Mouse (Mus musculus) heart, embryonic 14.5 days (tissue): ENCODE measurements around the gene Lfng. TPM values are rescaled to one million over a fixed set of nuclear protein-coding genes. Genes with fewer than 3 reads are reported as not detected.

Experiments
- ATAC-seq: fragments of 200-750 bp; cut with Nextera tagmentation; 2 replicates; pipeline ENCODE4 v1.8.0; 2017; ENCODE audit warnings: low read depth, moderate TSS enrichment; ENCODE audit not compliant: insufficient number of reproducible peaks, insufficient read depth, low FRiP score
- H3K27ac ChIP-seq, 2 experiments: fragments of 200-500 bp in 1 of 2; fragments of 300-500 bp in 1 of 2; sonication (generic) in 1 of 2; replicated peaks in 1 of 2; 2 replicates each; pipeline ENCODE4 v1.5.1; 2012 to 2014; ENCODE audit warnings: low read depth in 2 of 2, low read length in 2 of 2, control low read depth in 1 of 2, mild to moderate bottlenecking in 1 of 2, mixed read lengths in 1 of 2; ENCODE audit not compliant: control insufficient read depth in 1 of 2, insufficient read depth in 1 of 2
- H3K27me3 ChIP-seq: fragments of 300-500 bp; sonication (generic); 2 replicates; pipeline ENCODE4 v1.6.1; 2014; ENCODE audit warnings: mild to moderate bottlenecking, low read length, control low read depth; ENCODE audit not compliant: control insufficient read depth, insufficient read depth
- H3K36me3 ChIP-seq: fragments of 300-500 bp; sonication (generic); 2 replicates; pipeline ENCODE4 v1.6.1; 2014; ENCODE audit warnings: mild to moderate bottlenecking, control low read depth, low read length, mixed read lengths; ENCODE audit not compliant: control insufficient read depth, insufficient read depth
- H3K4me1 ChIP-seq, 2 experiments: fragments of 200-500 bp in 1 of 2; fragments of 300-500 bp in 1 of 2; sonication (generic) in 1 of 2; 2 replicates each; pipeline ENCODE4 v1.6.1; 2012 to 2014; ENCODE audit warnings: low read length in 2 of 2, control low read depth in 1 of 2, mixed read lengths in 1 of 2; ENCODE audit not compliant: control insufficient read depth in 2 of 2, insufficient read depth in 2 of 2
- H3K4me2 ChIP-seq: fragments of 300-500 bp; sonication (generic); 2 replicates; pipeline ENCODE4 v1.6.1; 2014; ENCODE audit warnings: mild to moderate bottlenecking, low read length
- H3K4me3 ChIP-seq, 2 experiments: fragments of 200-500 bp in 1 of 2; fragments of 300-500 bp in 1 of 2; sonication (generic) in 1 of 2; 2 replicates each; pipeline ENCODE4 v1.5.1; 2012 to 2014; ENCODE audit warnings: low read length in 2 of 2, mild to moderate bottlenecking in 2 of 2, control low read depth in 1 of 2, low read depth in 1 of 2, moderate library complexity in 1 of 2; ENCODE audit not compliant: control insufficient read depth in 1 of 2, insufficient read depth in 1 of 2
- H3K9ac ChIP-seq: fragments of 300-500 bp; sonication (generic); 2 replicates; pipeline ENCODE4 v1.6.1; 2014; ENCODE audit warnings: mild to moderate bottlenecking, low read length
- H3K9me3 ChIP-seq: fragments of 300-500 bp; sonication (generic); 2 replicates; pipeline ENCODE4 v1.6.1; 2016; ENCODE audit warnings: low read length, control low read depth; ENCODE audit not compliant: control insufficient read depth
- WGBS: fragments of 180-500 bp; shearing (Covaris S2); extraction: QIAGEN DNeasy Blood & Tissue Kit; methylation state at CpG from one replicate; pipeline ENCODE4 v1.1.7; 2014; 5-methylcytosine and 5-hydroxymethylcytosine counted together
- polyA plus RNA-seq: library from polyadenylated mRNA; unstranded; fragments of >200 nt; fragmentation: Nextera tagmentation; extraction: Ambion mirVana; gene quantifications from 2 replicates; pipeline ENCODE4 v1.2.1, GENCODE M21; 2014

The Lfng gene
- polyA plus RNA-seq, 1 experiment from 2014 or later = 6.4 TPM

GRCm38 (mm10) chr5:140594846-140595245, 12.3 kb upstream of the Lfng start:
- Histone ChIP-seq H3K27me3 (0 out of 2 replicates have a peak, but pooled peaks cover 5% of the 10 kb centered on the region), H3K9me3 (no peaks in the 10 kb centered on the region), H3K4me2 (no peak overlapping the region), H3K27ac (no peak overlapping the region), H3K4me3 (no peak overlapping the region), H3K36me3 (no peaks in the 10 kb centered on the region), H3K9ac (no peak overlapping the region), H3K4me1 (peaks cover 5 to 6% of the 10 kb centered on the region in 2 experiments; a peak in 2 of 4 replicates)
- 73% methylated on average over 5 of the region's 5 CpGs for WGBS
- no peak for ATAC-seq

- Histone ChIP-seq H3K4me3 (no peak overlapping the region), H3K9me3 (no peaks in the 10 kb centered on the region), H3K27me3 (peaks cover 7% of the 10 kb centered on the region; the same call in 1 of the 2 replicates), H3K9ac (no peak overlapping the region), H3K4me2 (no peak overlapping the region), H3K36me3 (no peaks in the 10 kb centered on the region), H3K4me1 (peaks cover 5 to 6% of the 10 kb centered on the region in 2 experiments; a peak in 2 of 4 replicates), H3K27ac (no peak overlapping the region)
- 55% methylated on average over 3 of the region's 3 CpGs for WGBS
- ATAC-seq = no peak
These were observed 10.7 kb upstream of the Lfng start for GRCm38 (mm10) chr5:140596426-140596825.

- Histone ChIP-seq H3K9me3 (no peaks in the 10 kb centered on the region), H3K4me1 (peaks cover 5 to 6% of the 10 kb centered on the region in 2 experiments; a peak in 2 of 4 replicates), H3K27me3 (peaks cover 7% of the 10 kb centered on the region; the same call in 1 of the 2 replicates), H3K36me3 (no peaks in the 10 kb centered on the region), H3K4me2 (no peak overlapping the region), H3K9ac (no peak overlapping the region), H3K4me3 (no peak overlapping the region), H3K27ac (no peak overlapping the region)
- WGBS = 45% methylated on average over 18 of the region's 18 CpGs
- no peak; the same call in 1 of the 2 replicates for ATAC-seq
These were observed 10.1 kb upstream of the Lfng start for GRCm38 (mm10) chr5:140596927-140597588.

GRCm38 (mm10) chr5:140597787-140598186, 9.3 kb upstream of the Lfng start:
- Histone ChIP-seq H3K9me3 (no peaks in the 10 kb centered on the region), H3K27me3 (peaks cover 7% of the 10 kb centered on the region; the same call in 1 of the 2 replicates), H3K9ac (no peak overlapping the region), H3K4me3 (no peak overlapping the region), H3K4me1 (peaks cover 5 to 6% of the 10 kb centered on the region in 2 experiments; a peak in 2 of 4 replicates), H3K36me3 (no peaks in the 10 kb centered on the region), H3K27ac (no peak overlapping the region), H3K4me2 (no peak overlapping the region)
- no peak for ATAC-seq
- WGBS = 69% methylated on average over 4 of the region's 4 CpGs

GRCm38 (mm10) chr5:140599939-140600338, 7.2 kb upstream of the Lfng start:
- Histone ChIP-seq H3K9ac (no peak overlapping the region), H3K36me3 (no peaks in the 10 kb centered on the region), H3K4me3 (no peak overlapping the region), H3K9me3 (no peaks in the 10 kb centered on the region), H3K27ac (no peak overlapping the region), H3K4me2 (no peak overlapping the region), H3K4me1 (peaks cover 5 to 6% of the 10 kb centered on the region in 2 experiments; a peak in 2 of 4 replicates), H3K27me3 (peaks cover 13% of the 10 kb centered on the region)
- 69% methylated on average over 5 of the region's 5 CpGs for WGBS
- ATAC-seq = no peak

GRCm38 (mm10) chr5:140601712-140602111, 5.4 kb upstream of the Lfng start:
- H3K36me3 ChIP-seq = no peaks in the 10 kb centered on the region
- H3K27me3 ChIP-seq = peaks cover 31% of the 10 kb centered on the region
- no peaks in the 10 kb centered on the region for H3K9me3 ChIP-seq
- no peak overlapping the region for H3K9ac ChIP-seq
- H3K4me3 ChIP-seq = no peak overlapping the region
- 69% methylated on average over 12 of the region's 12 CpGs for WGBS
- no peak for ATAC-seq
- no peak overlapping the region for H3K27ac ChIP-seq
- H3K4me1 ChIP-seq = peaks cover 8 to 16% of the 10 kb centered on the region in 2 experiments; a peak in 2 of 4 replicates
- no peak overlapping the region for H3K4me2 ChIP-seq

- Histone ChIP-seq H3K27me3 (peaks cover 39% of the 10 kb centered on the region), H3K27ac (no peak overlapping the region), H3K9me3 (no peaks in the 10 kb centered on the region), H3K36me3 (no peaks in the 10 kb centered on the region), H3K4me2 (no peak overlapping the region), H3K9ac (no peak overlapping the region), H3K4me3 (no peak overlapping the region), H3K4me1 (peaks cover 8 to 15% of the 10 kb centered on the region in 2 experiments; a peak in 3 of 4 replicates)
- 58% methylated on average over 2 of the region's 2 CpGs for WGBS
- ATAC-seq = no peak
These were observed 4.6 kb upstream of the Lfng start for GRCm38 (mm10) chr5:140602540-140602939.
